Mouse (Mus musculus): ENCODE data around the gene Srgap1. TPM values are rescaled to one million over a fixed set of nuclear protein-coding genes. Genes with fewer than 3 reads are reported as not detected.

The Srgap1 gene
- polyA plus RNA-seq, 1 experiment from 2014 or later = 40.9 TPM

- WGBS = 27% methylated on average over 10 of the region's 10 CpGs
- Histone ChIP-seq H3K27me3 (peaks cover 19% of the 10 kb centered on the region; the same call in 1 of the 2 replicates), H3K27ac (peak overlapping the region; percentile 74), H3K9me3 (no peaks in the 10 kb centered on the region), H3K9ac (replicated peaks) (no peak overlapping the region), H3K36me3 (no peaks in the 10 kb centered on the region), H3K4me2 (replicated peaks) (no peak overlapping the region; the same call in 1 of the 2 replicates), H3K4me1 (replicated peaks) (peaks cover 16% of the 10 kb centered on the region), H3K4me3 (replicated peaks) (no peak overlapping the region)
- peak; percentile 97 for ATAC-seq
These were observed 281.7 kb downstream of the Srgap1 start for GRCm38 (mm10) chr10:121765174-121766057.

- Histone ChIP-seq H3K4me2 (replicated peaks) (no peak overlapping the region), H3K27ac (peak overlapping the region; percentile 35)
These were observed 282.5 kb downstream of the Srgap1 start for GRCm38 (mm10) chr10:121764469-121765173.

GRCm38 (mm10) chr10:121763191-121763590 lies 283.9 kb downstream of the Srgap1 start:
- Histone ChIP-seq H3K36me3 (no peaks in the 10 kb centered on the region), H3K27me3 (peaks cover 15% of the 10 kb centered on the region; the same call in 1 of the 2 replicates), H3K9ac (replicated peaks) (no peak overlapping the region), H3K4me3 (replicated peaks) (no peak overlapping the region), H3K4me1 (replicated peaks) (peaks cover 16% of the 10 kb centered on the region), H3K4me2 (replicated peaks) (no peak overlapping the region), H3K9me3 (no peaks in the 10 kb centered on the region), H3K27ac (no peak overlapping the region)
- no peak for ATAC-seq
- 89% methylated on average over 10 of the region's 13 CpGs for whole genome bisulfite sequencing

More at GRCm38 (mm10) chr10:121764469-121765173, 282.5 kb downstream of the Srgap1 start:
- Histone ChIP-seq H3K9me3 (no peaks in the 10 kb centered on the region), H3K27me3 (peaks cover 17% of the 10 kb centered on the region; the same call in 1 of the 2 replicates), H3K4me1 (replicated peaks) (peaks cover 16% of the 10 kb centered on the region), H3K9ac (replicated peaks) (no peak overlapping the region), H3K36me3 (no peaks in the 10 kb centered on the region), H3K4me3 (replicated peaks) (no peak overlapping the region)
- 81% methylated on average over 13 of the region's 13 CpGs for WGBS
- ATAC-seq = peak; percentile 68

- Histone ChIP-seq H3K9ac (replicated peaks) (no peak overlapping the region), H3K36me3 (no peaks in the 10 kb centered on the region), H3K9me3 (no peaks in the 10 kb centered on the region), H3K4me2 (replicated peaks) (no peak overlapping the region), H3K27me3 (peaks cover 15% of the 10 kb centered on the region; the same call in 1 of the 2 replicates), H3K27ac (no peak overlapping the region), H3K4me3 (replicated peaks) (no peak overlapping the region), H3K4me1 (replicated peaks) (peaks cover 16% of the 10 kb centered on the region)
- WGBS = 86% methylated on average over 9 of the region's 9 CpGs
- ATAC-seq = no peak
These were observed 285.0 kb downstream of the Srgap1 start for GRCm38 (mm10) chr10:121762141-121762540.

- no peak overlapping the region for H3K27ac ChIP-seq
- no peak overlapping the region for H3K4me2 ChIP-seq (replicated peaks)
- H3K27me3 ChIP-seq = peaks cover 15% of the 10 kb centered on the region; the same call in 1 of the 2 replicates
- no peak overlapping the region for H3K4me3 ChIP-seq (replicated peaks)
- no peaks in the 10 kb centered on the region for H3K9me3 ChIP-seq
- 50% methylated on average over 8 of the region's 8 CpGs for WGBS
- no peak overlapping the region for H3K9ac ChIP-seq (replicated peaks)
- H3K36me3 ChIP-seq = no peaks in the 10 kb centered on the region
- H3K4me1 ChIP-seq (replicated peaks) = no peaks in the 10 kb centered on the region
- no peak for ATAC-seq
These were observed 288.0 kb downstream of the Srgap1 start for GRCm38 (mm10) chr10:121759095-121759494.

GRCm38 (mm10) chr10:121756677-121757076 lies 290.4 kb downstream of the Srgap1 start:
- Histone ChIP-seq H3K36me3 (peaks cover 10% of the 10 kb centered on the region), H3K9me3 (no peaks in the 10 kb centered on the region), H3K27me3 (0 out of 2 replicates have a peak, but pooled peaks cover 2% of the 10 kb centered on the region), H3K4me1 (replicated peaks) (no peaks in the 10 kb centered on the region), H3K27ac (no peak overlapping the region), H3K4me3 (replicated peaks) (no peak overlapping the region), H3K9ac (replicated peaks) (no peak overlapping the region), H3K4me2 (replicated peaks) (no peak overlapping the region)
- WGBS = 90% methylated on average over 4 of the region's 4 CpGs
- no peak for ATAC-seq

GRCm38 (mm10) chr10:121755822-121756221 lies 291.3 kb downstream of the Srgap1 start:
- no peak for ATAC-seq
- Histone ChIP-seq H3K4me3 (replicated peaks) (no peak overlapping the region), H3K9me3 (no peaks in the 10 kb centered on the region), H3K4me2 (replicated peaks) (no peak overlapping the region), H3K4me1 (replicated peaks) (no peaks in the 10 kb centered on the region), H3K27ac (no peak overlapping the region), H3K9ac (replicated peaks) (no peak overlapping the region), H3K36me3 (peaks cover 18% of the 10 kb centered on the region), H3K27me3 (no peaks in the 10 kb centered on the region)
- 63% methylated on average over 1 of the region's 1 CpGs for WGBS

- H3K4me2 ChIP-seq (replicated peaks) = no peak overlapping the region
- H3K36me3 ChIP-seq = peaks cover 29% of the 10 kb centered on the region
- no peaks in the 10 kb centered on the region for H3K9me3 ChIP-seq
- H3K4me1 ChIP-seq (replicated peaks) = no peaks in the 10 kb centered on the region
- WGBS = 86% methylated on average over 5 of the region's 5 CpGs
- no peak overlapping the region for H3K27ac ChIP-seq
- H3K9ac ChIP-seq (replicated peaks) = no peak overlapping the region
- no peaks in the 10 kb centered on the region for H3K27me3 ChIP-seq
- H3K4me3 ChIP-seq (replicated peaks) = no peak overlapping the region
- no peak for ATAC-seq
These were observed 292.9 kb downstream of the Srgap1 start for GRCm38 (mm10) chr10:121754237-121754636.

- Histone ChIP-seq H3K4me1 (replicated peaks) (no peaks in the 10 kb centered on the region), H3K9ac (replicated peaks) (no peak overlapping the region), H3K27ac (no peak overlapping the region), H3K36me3 (peaks cover 66% of the 10 kb centered on the region), H3K4me3 (replicated peaks) (no peak overlapping the region), H3K27me3 (no peaks in the 10 kb centered on the region), H3K9me3 (no peaks in the 10 kb centered on the region), H3K4me2 (replicated peaks) (no peak overlapping the region)
- ATAC-seq = no peak
- 94% methylated on average over 12 of the region's 12 CpGs for WGBS
These were observed 296.9 kb downstream of the Srgap1 start for GRCm38 (mm10) chr10:121750175-121750574.

- no peak overlapping the region for H3K27ac ChIP-seq
- peaks cover 22% of the 10 kb centered on the region for H3K36me3 ChIP-seq
- 47% methylated on average over 4 of the region's 4 CpGs for WGBS
- no peaks in the 10 kb centered on the region for H3K27me3 ChIP-seq
- H3K4me1 ChIP-seq (replicated peaks) = peaks cover 10% of the 10 kb centered on the region
- no peak overlapping the region for H3K4me2 ChIP-seq (replicated peaks)
- H3K9ac ChIP-seq (replicated peaks) = no peak overlapping the region
- H3K4me3 ChIP-seq (replicated peaks) = no peak overlapping the region
- ATAC-seq = no peak
- 0 out of 2 replicates have a peak, but pooled peaks cover 3% of the 10 kb centered on the region for H3K9me3 ChIP-seq
These were observed 304.8 kb downstream of the Srgap1 start for GRCm38 (mm10) chr10:121742336-121742735.

- H3K9me3 ChIP-seq = 0 out of 2 replicates have a peak, but pooled peaks cover 3% of the 10 kb centered on the region
- peak within 1 kb of the TSS; percentile 98 for H3K4me2 ChIP-seq (replicated peaks)
- 1% methylated on average over 68 of the region's 68 CpGs for WGBS
- peak within 1 kb of the TSS; percentile 70 for H3K9ac ChIP-seq (replicated peaks)
- peak within 1 kb of the TSS; percentile 52; the same call in 1 of the 2 replicates for H3K27ac ChIP-seq
- H3K27me3 ChIP-seq = no peaks in the 10 kb centered on the region
- H3K36me3 ChIP-seq = no peaks in the 10 kb centered on the region
- H3K4me3 ChIP-seq (replicated peaks) = peak within 1 kb of the TSS; percentile 79
- ATAC-seq = peak; percentile 91
- peaks cover 10% of the 10 kb centered on the region for H3K4me1 ChIP-seq (replicated peaks)
These were observed 307.3 kb downstream of the Srgap1 start, which contains the start of gene BC048403 for GRCm38 (mm10) chr10:121739548-121740505. Gene BC048403, plus strand, starts transcription at chr10:121739937.

Data from midbrain, embryonic 13.5 days (tissue).